Mouse (Mus musculus) embryonic stem cell, embryonic (primary cell): Measurements from ENCODE around the gene Arntl.

Experiments used
- CTCF ChIA-PET, 4 experiments: fragments of 300-600 bp in 2 of 4; fragments of 350-600 bp in 2 of 4; sonication (Branson Sonifier 250); formaldehyde crosslinking; loops; one replicate each; lab custom pipeline; 2022; ENCODE audit warnings: inconsistent platforms in 2 of 4; lab: Charles Lee
- POLR2A ChIA-PET, 4 experiments: fragments of 300-600 bp in 2 of 4; fragments of 350-600 bp in 2 of 4; sonication (Branson Sonifier 250); formaldehyde crosslinking; loops; one replicate each; lab custom pipeline; 2022; ENCODE audit warnings: antibody characterized with exemption in 4 of 4, inconsistent platforms in 1 of 4; lab: Charles Lee

Arntl gene

DNA sequence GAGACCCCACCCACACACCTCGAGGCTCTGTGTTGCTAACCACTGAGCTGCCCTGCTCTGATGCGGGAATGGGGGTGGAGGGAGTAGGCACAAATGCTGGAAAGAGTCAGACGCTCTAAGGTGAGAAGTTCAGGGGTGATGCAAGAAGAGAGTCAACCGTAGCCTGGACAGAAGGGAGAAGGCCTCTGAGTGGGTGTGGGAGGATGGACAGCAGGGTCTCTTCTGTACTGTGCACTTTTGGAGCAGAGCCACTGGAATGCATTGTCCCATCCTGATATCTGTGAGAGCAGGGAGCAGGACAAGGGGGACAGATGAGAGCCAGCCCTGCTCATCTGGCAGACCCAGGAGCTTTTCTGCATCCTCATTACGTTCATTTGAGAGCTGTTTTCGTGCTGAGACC lies 21.2 kb downstream of the Arntl start:
- ChIA-PET CTCF (no interaction called here), POLR2A (interaction anchor here in 2 of 4 experiments (1.0 to 3.4 kb wide), 8 partner anchors 8 to 86 kb away, joined by 3 to 13 read pairs (median 5); partner anchors contain the start of gene Arntl (in 1 of the 2))

DNA sequence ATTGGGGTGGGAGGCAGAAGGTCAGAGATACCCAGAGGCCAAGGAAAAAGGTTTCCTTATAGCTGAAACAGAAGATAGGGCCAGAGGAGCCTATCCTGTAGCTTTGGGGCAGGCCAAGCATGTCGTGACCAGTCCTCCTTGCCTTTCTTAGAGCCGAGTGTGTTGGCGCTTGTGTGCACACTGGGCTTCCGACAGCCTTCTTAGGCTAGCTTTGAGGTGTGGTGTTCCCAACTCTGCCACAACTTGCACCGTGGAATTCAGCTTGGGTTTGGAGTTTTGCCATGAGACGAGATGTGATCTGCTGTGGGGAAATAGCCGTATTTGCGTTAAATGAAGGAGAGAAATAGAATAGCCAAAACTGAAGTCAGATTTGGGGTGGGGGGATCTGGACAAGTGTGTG lies 28.9 kb downstream of the Arntl start:
- CTCF ChIA-PET: interaction anchor here in 1 of 4 experiments (1.1 kb wide), 1 partner anchor 15 kb away, joined by 4 read pairs; no protein-coding TSS in a partner anchor

DNA sequence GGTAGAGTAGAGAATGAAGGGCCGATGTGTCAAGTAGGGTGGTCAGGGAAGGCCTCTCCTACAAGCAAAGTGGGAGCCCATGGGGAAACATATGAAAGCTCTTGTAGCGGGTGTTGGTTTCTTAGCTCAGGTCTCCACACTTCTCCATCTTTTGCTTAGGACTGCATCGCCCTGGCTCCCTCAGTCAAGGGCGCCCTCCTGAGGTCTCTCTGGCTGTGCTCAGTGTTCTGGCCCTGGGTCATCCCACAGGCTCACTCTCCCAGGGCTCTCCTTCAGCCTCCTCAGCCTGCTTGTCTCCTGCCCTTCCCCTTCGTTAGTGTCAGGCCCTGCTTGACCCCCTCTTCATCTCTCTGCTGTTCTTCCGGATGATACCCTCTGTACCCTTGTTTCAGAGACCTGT lies 31.1 kb downstream of the Arntl start:
- ChIA-PET CTCF (interaction anchor here (0.5 to 1.7 kb wide), 15 partner anchors 12 to 815 kb away, joined by 3 to 9 read pairs (median 4); no protein-coding TSS in a partner anchor), POLR2A (interaction anchor here (0.6 to 1.7 kb wide), 8 partner anchors 9 to 131 kb away, joined by 3 to 4 read pairs (median 3); partner anchors contain the start of gene Btbd10 (in 2 of the 4))

More for the DNA sequence above, 28.9 kb downstream of the Arntl start:
- POLR2A ChIA-PET: interaction anchor here in 3 of 4 experiments (0.6 to 1.6 kb wide), 5 partner anchors 11 to 310 kb away, joined by 3 to 5 read pairs (median 3); no protein-coding TSS in a partner anchor

DNA sequence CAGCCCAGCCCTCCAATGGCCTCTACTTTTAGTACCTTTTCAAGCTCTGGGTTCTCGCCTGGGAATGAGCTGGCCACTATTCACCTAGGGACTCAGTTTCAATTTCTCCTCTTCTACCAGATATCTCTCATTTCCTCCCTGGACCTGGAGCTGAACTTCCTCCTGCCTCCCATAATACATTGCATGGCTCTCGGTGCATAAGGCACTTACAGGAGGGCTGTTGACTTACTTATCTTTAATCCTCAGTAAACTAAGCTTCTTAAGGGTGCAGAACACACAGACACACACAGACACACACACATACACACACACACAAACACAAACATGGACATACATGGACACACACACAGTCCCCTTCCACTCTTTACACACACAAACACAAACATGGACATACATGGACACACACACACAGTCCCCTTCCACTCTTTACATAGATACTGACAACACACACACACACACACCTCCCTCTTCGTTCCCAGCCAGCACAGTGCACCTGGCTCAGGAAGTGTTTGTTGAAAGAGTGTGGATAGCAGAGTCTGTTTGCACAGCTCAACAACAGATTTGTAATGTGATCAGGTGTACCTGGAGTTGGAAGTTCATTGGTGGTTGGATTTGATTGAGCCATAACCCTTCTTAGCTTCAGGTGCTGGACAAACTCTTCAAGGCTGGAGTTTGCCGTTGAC lies 32.3 kb downstream of the Arntl start:
- POLR2A ChIA-PET: interaction anchor here in 2 of 4 experiments (0.5 to 1.1 kb wide), 2 partner anchors 11 to 25 kb away, joined by 3 read pairs; no protein-coding TSS in a partner anchor

DNA sequence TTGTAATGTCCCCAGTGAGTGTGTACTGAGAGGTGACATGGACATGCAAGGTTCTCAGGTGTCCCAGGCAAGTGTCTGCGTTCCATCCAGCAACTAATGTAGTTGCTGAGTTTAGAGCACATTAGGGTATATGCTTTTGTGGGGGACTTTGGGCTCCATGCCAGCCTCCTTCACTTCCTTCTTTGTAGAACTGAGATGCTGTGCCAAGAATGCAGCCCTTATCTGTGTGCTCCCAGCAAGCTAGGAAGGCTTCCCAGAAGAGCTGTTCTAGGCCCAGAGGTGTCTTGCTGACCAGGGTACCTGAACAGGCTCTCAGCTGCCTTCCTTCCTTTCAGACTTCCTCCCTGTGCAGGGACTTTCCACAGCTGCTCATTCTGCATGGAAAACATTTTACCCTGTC lies 33.2 kb downstream of the Arntl start:
- CTCF ChIA-PET: interaction anchor here in 1 of 4 experiments (0.7 to 1.0 kb wide), 3 partner anchors 10 to 96 kb away, joined by 3 to 4 read pairs (median 3); no protein-coding TSS in a partner anchor
- POLR2A ChIA-PET: interaction anchor here in 1 of 4 experiments (1.1 to 1.3 kb wide), 2 partner anchors 20 to 55 kb away, joined by 3 read pairs; no protein-coding TSS in a partner anchor

More for the DNA sequence above, 32.3 kb downstream of the Arntl start:
- CTCF ChIA-PET: no interaction called here

DNA sequence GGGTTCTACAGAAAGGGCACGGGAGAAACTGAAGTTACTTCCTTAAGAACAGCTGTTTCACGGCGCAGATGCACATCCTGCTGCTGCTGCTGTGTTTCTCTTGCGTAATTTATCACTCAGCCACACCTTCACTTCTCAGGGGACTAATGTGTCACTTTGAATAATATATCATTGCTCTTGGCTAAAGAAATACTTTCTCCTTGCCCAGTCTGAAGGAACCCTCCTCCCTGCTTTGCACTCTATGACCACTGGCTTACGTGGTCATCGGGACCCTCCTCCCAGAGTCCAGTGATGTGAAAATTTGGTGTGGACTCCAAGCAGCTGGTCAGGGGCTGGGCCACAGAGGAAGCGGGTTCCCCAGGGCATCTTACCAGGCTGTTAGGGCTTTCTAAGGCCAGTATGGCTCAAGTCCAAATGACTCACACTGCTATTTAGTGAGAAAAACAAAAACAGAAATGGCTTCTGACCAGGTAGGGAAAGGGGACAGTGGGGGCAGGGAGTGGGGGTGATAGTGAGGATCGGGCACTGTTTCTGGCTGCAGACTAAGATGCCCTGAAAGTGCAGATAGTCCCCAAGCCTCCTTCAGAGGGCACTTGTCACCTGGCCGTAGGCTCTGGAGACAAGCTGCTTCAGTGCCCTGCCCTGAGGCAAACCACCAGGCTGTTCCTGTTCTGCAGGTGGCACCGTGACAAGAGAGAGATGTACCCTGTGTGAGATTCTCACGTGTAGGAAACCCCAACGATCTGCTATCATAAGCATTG lies 34.8 kb downstream of the Arntl start:
- POLR2A ChIA-PET: interaction anchor here in 1 of 4 experiments (0.7 to 1.1 kb wide), 4 partner anchors 9 to 52 kb away, joined by 3 read pairs; no protein-coding TSS in a partner anchor
- CTCF ChIA-PET: interaction anchor here in 1 of 4 experiments (1.4 kb wide), 1 partner anchor 17 kb away, joined by 3 read pairs; no protein-coding TSS in a partner anchor

DNA sequence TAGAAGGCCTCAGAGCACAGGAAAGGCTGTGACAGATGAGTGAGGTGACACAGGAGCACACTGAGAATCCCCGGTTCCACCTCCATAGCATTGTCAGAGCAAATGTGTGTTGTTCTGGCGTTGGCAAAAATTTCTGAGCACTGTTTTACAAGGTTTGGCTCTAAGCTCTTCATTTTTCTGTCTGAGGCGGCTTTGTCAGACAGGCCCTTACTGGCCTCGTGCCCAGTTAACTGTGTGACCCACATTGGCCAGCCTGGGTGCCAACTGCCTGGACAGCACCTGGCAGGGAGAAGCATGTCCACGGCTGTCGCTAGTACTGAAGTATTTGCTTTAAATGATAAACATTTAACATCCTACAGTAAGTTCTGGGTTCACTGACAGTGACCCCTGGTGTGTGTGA lies 35.4 kb downstream of the Arntl start:
- ChIA-PET CTCF (interaction anchor here in 1 of 4 experiments (1.4 kb wide), 1 partner anchor 16 kb away, joined by 3 read pairs; no protein-coding TSS in a partner anchor), POLR2A (interaction anchor here in 1 of 4 experiments (0.7 to 0.9 kb wide), 3 partner anchors 9 to 34 kb away, joined by 3 read pairs; no protein-coding TSS in a partner anchor)

DNA sequence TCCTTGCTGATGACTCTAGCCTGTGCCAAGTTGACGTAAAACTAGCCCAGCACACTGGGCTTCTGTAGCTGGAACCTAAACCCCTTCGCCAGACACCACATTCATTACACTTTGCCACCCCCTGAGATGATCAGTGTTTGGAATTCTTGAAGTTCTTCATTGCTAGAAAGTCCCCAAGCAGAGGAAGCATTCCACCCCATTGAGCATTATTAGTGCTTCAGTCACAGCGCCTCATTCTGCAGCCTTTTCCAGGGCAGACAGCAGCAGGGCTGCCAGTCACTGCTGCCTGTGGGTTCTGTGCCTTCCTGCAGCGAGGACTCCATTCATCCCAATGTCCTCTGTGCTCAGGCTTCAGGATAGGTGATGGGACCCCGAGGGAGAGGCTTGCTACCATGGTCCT lies 37.9 kb downstream of the Arntl start:
- ChIA-PET POLR2A (interaction anchor here in 2 of 4 experiments (0.6 to 9.8 kb wide), 9 partner anchors 10 to 750 kb away, joined by 3 to 189 read pairs (median 6); no protein-coding TSS in a partner anchor), CTCF (interaction anchor here in 1 of 4 experiments (1.0 kb wide), 1 partner anchor 8 kb away, joined by 3 read pairs; no protein-coding TSS in a partner anchor)

DNA sequence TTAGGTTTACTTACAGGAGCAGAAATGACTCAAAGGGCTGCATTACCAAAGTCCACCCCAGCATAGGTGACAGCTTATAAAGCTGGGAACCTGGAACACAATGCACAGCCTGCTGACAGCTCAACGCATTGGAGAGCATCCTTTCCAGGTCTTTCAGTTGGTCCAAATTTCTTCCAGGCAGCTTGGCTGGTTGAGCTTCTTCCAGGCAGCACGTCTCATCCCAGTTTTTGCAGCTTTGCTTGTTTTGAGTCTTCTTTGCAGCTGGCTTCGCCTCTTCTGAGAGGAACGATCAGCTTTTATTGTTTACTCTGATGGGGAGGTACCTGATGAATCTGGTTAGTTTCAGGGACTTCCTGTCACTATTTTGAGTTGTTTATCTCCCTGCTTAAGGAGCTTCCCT lies 39.2 kb downstream of the Arntl start:
- ChIA-PET CTCF (interaction anchor here in 3 of 4 experiments (0.6 to 2.1 kb wide), 3 partner anchors 12 to 327 kb away, joined by 3 to 6 read pairs (median 3); no protein-coding TSS in a partner anchor), POLR2A (interaction anchor here in 3 of 4 experiments (1.0 to 9.8 kb wide), 14 partner anchors 9 to 123 kb away, joined by 3 to 189 read pairs (median 4); partner anchors contain the start of gene Btbd10 (in 1 of the 3))

DNA sequence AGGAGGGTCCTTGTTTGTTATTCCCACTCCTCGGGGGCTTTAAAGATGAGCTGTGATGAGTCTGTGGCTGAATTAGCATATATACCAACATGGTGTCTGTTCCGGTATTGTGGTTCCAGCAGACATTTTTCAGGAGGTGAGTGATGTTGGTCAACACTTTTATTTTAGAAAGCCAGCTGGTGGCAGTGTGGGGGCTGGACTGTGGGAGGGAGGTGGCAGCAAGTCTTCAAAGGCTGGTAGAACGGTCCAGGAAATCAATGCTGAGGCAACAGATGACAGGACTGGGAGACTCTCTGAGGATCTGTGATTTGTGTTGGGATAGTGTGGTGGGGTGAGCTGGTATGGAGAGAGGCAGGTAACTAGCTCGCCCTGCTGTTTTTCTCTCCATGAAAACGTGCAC lies 39.9 kb downstream of the Arntl start:
- POLR2A ChIA-PET: interaction anchor here in 2 of 4 experiments (0.5 to 9.8 kb wide), 17 partner anchors 9 to 291 kb away, joined by 3 to 189 read pairs (median 5); partner anchors contain the start of genes Arntl (in 1 of the 2) and Btbd10 (in 1 of the 2)
- CTCF ChIA-PET: interaction anchor here in 2 of 4 experiments (1.3 to 2.1 kb wide), 2 partner anchors 11 kb away, joined by 3 to 6 read pairs; no protein-coding TSS in a partner anchor

DNA sequence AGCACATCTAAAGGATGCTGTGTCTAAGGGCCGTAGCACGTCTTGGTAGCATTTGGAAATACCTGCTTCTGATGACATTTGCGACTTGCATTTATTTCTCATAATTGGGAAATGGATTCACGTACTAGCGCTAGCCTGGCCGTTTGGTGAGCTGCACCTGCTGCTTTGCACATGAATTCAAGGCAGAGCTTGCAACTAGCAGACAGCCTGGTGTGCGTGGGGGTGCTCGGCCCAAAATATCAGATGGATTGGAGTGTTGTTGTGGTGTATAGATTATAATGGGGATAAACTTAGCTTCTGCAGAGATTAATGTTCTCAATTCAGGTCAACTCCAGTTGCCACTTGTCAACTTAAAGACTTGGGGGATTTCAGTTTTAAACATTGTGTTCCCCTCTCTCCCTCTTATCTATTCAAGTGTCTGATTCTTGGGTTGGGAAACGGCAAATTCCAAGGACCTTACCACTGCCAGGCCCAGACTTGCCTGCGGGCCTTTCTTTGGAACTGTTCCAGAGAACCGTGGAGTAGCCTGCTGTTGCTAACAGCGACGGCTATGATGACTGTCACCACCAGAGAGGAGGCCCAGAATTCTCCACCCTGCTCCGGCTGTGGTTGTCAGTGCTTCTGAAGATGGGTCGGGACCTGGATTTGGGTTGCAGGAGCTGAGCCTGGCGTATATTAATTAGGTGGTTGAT lies 42.0 kb downstream of the Arntl start:
- CTCF ChIA-PET: interaction anchor here in 3 of 4 experiments (0.6 to 4.8 kb wide), 6 partner anchors 11 to 912 kb away, joined by 3 to 77 read pairs (median 6); no protein-coding TSS in a partner anchor

DNA sequence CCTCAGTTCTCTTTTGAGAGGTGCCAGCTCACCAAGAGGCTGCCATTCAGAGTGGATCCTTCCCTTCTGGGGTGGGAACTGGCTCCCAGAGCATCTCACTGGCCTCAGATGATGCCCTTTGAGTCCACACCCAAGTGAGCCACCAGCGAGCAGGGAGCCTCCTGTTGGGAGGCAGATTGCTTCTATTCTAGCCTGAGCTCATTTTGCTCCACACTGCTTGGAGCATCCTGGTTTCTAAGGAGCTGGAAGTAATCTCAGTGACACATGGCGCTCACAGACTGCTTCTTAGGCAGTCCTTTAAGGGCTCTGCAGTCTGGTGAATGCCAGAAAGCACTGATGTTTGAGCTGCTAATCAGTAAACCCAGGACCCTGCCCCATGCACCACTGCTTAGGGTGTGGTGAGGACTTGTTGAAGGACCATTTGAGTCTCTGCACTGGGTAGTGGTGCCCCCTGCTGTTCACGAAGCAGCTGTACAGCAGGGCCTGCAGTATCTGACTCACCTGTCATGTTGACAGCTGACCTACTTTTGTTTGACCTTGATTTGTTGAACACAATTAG lies 43.2 kb downstream of the Arntl start:
- CTCF ChIA-PET: interaction anchor here (0.5 to 4.8 kb wide), 70 partner anchors 8 to 866 kb away, joined by 3 to 77 read pairs (median 3); partner anchors contain the start of genes Arntl (in 1 of the 4) and Btbd10 (in 1 of the 4)
- POLR2A ChIA-PET: interaction anchor here (0.6 to 9.8 kb wide), 42 partner anchors 9 to 1515 kb away, joined by 3 to 189 read pairs (median 4); partner anchors contain the start of genes Btbd10 (in 2 of the 4) and Arntl (in 1 of the 4)

More for the DNA sequence above, 42.0 kb downstream of the Arntl start:
- POLR2A ChIA-PET: interaction anchor here in 3 of 4 experiments (1.1 to 9.8 kb wide), 11 partner anchors 11 to 120 kb away, joined by 3 to 189 read pairs (median 5); partner anchors contain the start of gene Btbd10 (in 1 of the 3)

DNA sequence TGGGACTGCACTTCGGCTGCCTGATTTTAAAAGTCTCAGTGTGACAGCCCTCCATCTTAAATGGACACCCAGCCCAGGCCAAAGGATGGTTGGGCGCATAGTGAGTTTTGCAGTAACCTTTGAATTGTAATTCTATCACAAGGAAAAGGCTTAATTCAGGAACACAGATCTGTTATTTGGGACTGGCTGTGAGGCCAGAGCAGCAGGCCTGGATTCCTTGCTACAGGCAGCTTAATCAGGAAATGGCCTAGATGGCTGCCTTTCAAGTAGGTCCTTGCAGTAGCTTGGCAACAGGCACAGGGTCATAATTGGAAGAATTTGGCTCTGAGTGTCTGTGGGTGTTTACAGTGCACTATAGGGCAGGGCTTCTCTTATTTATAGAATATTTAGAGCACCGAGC lies 43.7 kb downstream of the Arntl start:
- CTCF ChIA-PET: interaction anchor here (0.5 to 4.8 kb wide), 61 partner anchors 8 to 866 kb away, joined by 3 to 77 read pairs (median 4); partner anchors contain the start of genes Arntl (in 1 of the 4) and Btbd10 (in 1 of the 4)
- POLR2A ChIA-PET: interaction anchor here (0.6 to 9.8 kb wide), 42 partner anchors 9 to 560 kb away, joined by 3 to 189 read pairs (median 4); partner anchors contain the start of genes Btbd10 (in 2 of the 4) and Arntl (in 1 of the 4)

DNA sequence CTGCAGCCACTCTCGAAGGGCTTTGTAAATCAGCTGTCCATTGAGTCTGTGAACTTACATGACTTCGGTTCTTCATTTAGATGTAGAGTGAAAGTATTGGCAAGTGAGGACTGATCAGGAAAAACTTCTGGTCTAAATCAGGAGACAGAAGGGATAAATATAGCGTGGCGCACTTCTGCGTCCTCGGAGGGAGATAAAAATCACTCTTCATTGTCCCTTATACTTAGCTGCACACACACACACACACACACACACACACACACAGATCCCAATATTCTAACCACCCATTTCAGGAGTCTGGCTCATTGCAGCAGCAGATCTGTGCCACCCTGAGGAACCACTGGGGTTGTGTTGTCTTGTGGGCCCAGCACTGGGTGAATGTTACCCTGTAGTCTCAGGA lies 44.3 kb downstream of the Arntl start:
- ChIA-PET POLR2A (interaction anchor here (0.7 to 9.8 kb wide), 39 partner anchors 9 to 563 kb away, joined by 3 to 189 read pairs (median 4); partner anchors contain the start of genes Btbd10 (in 2 of the 4) and Arntl (in 1 of the 4)), CTCF (interaction anchor here (0.5 to 4.8 kb wide), 21 partner anchors 8 to 333 kb away, joined by 3 to 77 read pairs (median 4); partner anchors contain the start of gene Btbd10 (in 1 of the 4))

DNA sequence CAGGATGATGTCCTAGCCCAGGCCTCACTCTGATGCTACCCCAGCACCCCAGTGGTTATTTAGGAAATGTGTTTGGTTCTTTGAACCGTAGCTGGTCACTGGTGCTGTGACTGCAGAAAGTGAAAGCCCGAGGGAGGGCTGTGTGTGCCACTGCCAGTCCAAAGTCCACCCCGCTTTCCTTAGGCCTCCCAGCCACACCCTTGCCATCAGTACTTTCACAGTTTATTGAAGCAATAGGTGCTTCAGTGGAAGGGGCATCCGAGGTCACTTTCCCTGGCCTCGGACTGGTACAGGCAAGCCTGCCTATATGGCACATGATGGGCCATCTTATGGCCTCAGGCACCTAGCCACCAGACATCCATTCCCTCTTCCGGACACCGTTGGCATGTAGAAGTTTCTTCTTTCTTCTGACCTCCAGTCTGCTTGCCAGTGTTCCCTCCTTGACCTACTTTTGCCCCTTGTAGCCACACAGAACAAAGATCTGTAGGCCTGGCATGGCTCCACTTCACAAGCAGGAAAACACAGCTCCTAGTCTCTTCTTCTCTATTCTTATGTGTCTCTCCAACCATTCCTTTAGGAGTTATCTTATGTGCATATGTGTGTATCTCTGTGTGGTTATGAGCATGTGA lies 46.6 kb downstream of the Arntl start:
- ChIA-PET CTCF (interaction anchor here in 2 of 4 experiments (0.5 to 4.8 kb wide), 4 partner anchors 15 to 428 kb away, joined by 3 to 77 read pairs (median 27); no protein-coding TSS in a partner anchor), POLR2A (interaction anchor here in 2 of 4 experiments (1.2 to 9.8 kb wide), 8 partner anchors 8 to 110 kb away, joined by 3 to 189 read pairs (median 28); no protein-coding TSS in a partner anchor)
